Mouse (Mus musculus) embryonic facial prominence, embryonic 14.5 days (tissue): ENCODE results near the gene Exo5. TPM values are rescaled to one million over a fixed set of nuclear protein-coding genes. Genes with fewer than 3 reads are reported as not detected.

Experiments used
- ATAC-seq: fragments of 200-750 bp; cut with Nextera tagmentation; 2 replicates; pipeline ENCODE4 v1.8.0; 2017; ENCODE audit warnings: low read depth, moderate number of reproducible peaks, moderate TSS enrichment
- DNase-seq: peaks from one replicate; pipeline ENCODE4 v3.0.0-alpha.2; 2015; ENCODE audit warnings: low spot score
- H3K27ac ChIP-seq: fragments of 300-500 bp; sonication (generic); replicated peaks from 2 replicates; pipeline ENCODE4 v1.5.1; 2014; ENCODE audit warnings: low read depth, mild to moderate bottlenecking, low read length, moderate library complexity
- H3K27me3 ChIP-seq: fragments of 300-500 bp; sonication (generic); replicated peaks from 2 replicates; pipeline ENCODE4 v1.6.1; 2014; ENCODE audit warnings: low read length; ENCODE audit not compliant: control insufficient read depth, insufficient read depth
- H3K36me3 ChIP-seq: fragments of 300-500 bp; sonication (generic); 2 replicates; pipeline ENCODE4 v1.6.1; 2014; ENCODE audit warnings: low read length, mixed read lengths; ENCODE audit not compliant: control insufficient read depth, insufficient read depth
- H3K4me1 ChIP-seq: fragments of 300-500 bp; sonication (generic); 2 replicates; pipeline ENCODE4 v1.6.1; 2014; ENCODE audit warnings: antibody characterized with exemption, low read length; ENCODE audit not compliant: control insufficient read depth, insufficient read depth
- H3K4me2 ChIP-seq: fragments of 300-500 bp; sonication (generic); 2 replicates; pipeline ENCODE4 v1.6.1; 2014; ENCODE audit warnings: low read depth, mild to moderate bottlenecking, low read length, moderate library complexity, mixed read lengths
- H3K4me3 ChIP-seq: fragments of 300-500 bp; sonication (generic); 2 replicates; pipeline ENCODE4 v1.5.1; 2014; ENCODE audit warnings: low read depth, mild to moderate bottlenecking, low read length
- H3K9ac ChIP-seq: fragments of 300-500 bp; sonication (generic); 2 replicates; pipeline ENCODE4 v1.6.1; 2014; ENCODE audit warnings: low read depth, mild to moderate bottlenecking, low read length, moderate library complexity, mixed read lengths
- H3K9me3 ChIP-seq: fragments of 300-500 bp; sonication (generic); 2 replicates; pipeline ENCODE4 v1.6.1; 2016; ENCODE audit warnings: low read length; ENCODE audit not compliant: control insufficient read depth
- WGBS: fragments of 180-500 bp; shearing (Covaris S2); extraction: QIAGEN DNeasy Blood & Tissue Kit; methylation state at CpG from one replicate; pipeline ENCODE4 v1.1.7; 2014; 5-methylcytosine and 5-hydroxymethylcytosine counted together
- polyA plus RNA-seq: library from polyadenylated mRNA; unstranded; fragments of >200 nt; fragmentation: Nextera tagmentation; extraction: Ambion mirVana; gene quantifications from 2 replicates; pipeline ENCODE4 v1.2.1, GENCODE M21; 2014

Gene Exo5
- polyA plus RNA-seq, 1 experiment from 2014 or later, result 16.7 TPM

DNA sequence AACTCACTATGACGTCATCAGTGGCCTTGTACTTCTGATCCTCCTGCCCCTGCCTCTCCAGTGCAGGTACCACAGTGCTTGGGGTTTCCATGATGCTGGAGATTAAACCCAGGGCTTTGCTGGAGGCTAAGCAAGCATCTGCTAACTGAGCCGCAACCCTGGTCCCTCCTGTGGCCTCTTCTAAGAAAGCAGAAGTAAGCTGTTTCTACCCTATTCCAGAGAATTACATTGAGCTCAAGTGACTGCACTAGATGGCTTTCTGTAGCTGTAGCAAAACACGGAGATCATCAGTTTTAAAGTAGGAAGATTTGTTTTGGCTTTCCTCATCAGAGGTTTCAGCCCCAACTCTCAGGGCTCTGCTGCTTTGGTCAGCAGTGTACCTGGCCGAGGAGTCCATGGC is 10.3 kb downstream of the Exo5 start:
- Histone ChIP-seq H3K9me3 (no peaks in the 10 kb centered on the region), H3K9ac (no peak overlapping the region), H3K27me3 (no peaks in the 10 kb centered on the region), H3K36me3 (no peaks in the 10 kb centered on the region), H3K27ac (no peak overlapping the region), H3K4me3 (no peak overlapping the region), H3K4me2 (no peak overlapping the region), H3K4me1 (no peaks in the 10 kb centered on the region)
- ATAC-seq, result no peak
- WGBS, result 62% methylated on average over 4 of the region's 4 CpGs
- DNase-seq, result no peak

DNA sequence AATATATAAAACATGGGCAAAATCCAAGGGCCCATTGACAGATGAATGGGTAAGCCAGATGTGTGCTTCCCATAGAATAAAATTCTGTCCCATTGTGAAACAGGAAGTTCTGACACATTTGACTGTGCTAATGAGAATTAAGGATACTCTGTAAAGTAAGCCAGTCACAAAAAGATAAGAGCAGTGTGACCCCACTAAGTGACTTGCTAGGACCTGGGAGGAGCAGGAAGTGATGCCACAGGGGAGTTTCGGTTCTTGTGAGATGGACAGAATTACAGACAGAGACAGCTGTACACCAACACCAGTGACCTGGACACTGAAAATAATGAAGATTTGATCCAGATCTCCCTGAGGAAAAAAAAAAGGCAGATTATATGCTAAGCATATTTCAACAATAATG is 11.0 kb downstream of the Exo5 start:
- ATAC-seq (no peak), DNase-seq (no peak)
- 50% methylated on average over 1 of the region's 1 CpGs for WGBS
- H3K4me1 ChIP-seq, result no peaks in the 10 kb centered on the region
- H3K4me3 ChIP-seq, result no peak overlapping the region
- H3K36me3 ChIP-seq, result no peaks in the 10 kb centered on the region
- no peak overlapping the region for H3K4me2 ChIP-seq
- no peak overlapping the region for H3K27ac ChIP-seq
- H3K9ac ChIP-seq, result no peak overlapping the region
- H3K9me3 ChIP-seq, result no peaks in the 10 kb centered on the region
- H3K27me3 ChIP-seq, result 0 out of 2 replicates have a peak, but pooled peaks cover 4% of the 10 kb centered on the region

DNA sequence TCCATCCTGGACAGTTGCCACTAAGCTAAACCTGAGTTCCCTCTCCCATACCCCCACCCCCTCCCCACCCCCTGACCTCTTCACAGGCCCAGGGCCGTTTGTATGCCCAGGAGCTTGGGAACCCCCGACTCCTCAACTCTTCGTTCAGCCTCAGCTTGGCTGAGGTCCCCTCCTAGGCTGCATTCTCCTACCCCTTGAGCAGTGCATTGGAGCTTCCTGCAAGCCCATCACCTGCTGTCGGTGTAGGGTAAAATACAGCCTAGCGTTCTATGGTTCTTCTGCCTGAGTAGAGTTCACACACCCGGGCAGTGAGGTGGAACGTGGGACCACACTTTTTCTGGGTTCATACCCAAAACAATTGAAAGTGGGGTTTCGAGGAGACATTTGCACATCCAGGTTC is 11.4 kb downstream of the Exo5 start:
- H3K9me3 ChIP-seq, result no peaks in the 10 kb centered on the region
- no peaks in the 10 kb centered on the region for H3K4me1 ChIP-seq
- no peak overlapping the region for H3K9ac ChIP-seq
- ATAC-seq, result no peak
- no peak overlapping the region for H3K27ac ChIP-seq
- 66% methylated on average over 8 of the region's 8 CpGs for WGBS
- no peak overlapping the region for H3K4me3 ChIP-seq
- no peaks in the 10 kb centered on the region for H3K36me3 ChIP-seq
- H3K27me3 ChIP-seq, result 0 out of 2 replicates have a peak, but pooled peaks cover 4% of the 10 kb centered on the region
- H3K4me2 ChIP-seq, result no peak overlapping the region
- no peak for DNase-seq

DNA sequence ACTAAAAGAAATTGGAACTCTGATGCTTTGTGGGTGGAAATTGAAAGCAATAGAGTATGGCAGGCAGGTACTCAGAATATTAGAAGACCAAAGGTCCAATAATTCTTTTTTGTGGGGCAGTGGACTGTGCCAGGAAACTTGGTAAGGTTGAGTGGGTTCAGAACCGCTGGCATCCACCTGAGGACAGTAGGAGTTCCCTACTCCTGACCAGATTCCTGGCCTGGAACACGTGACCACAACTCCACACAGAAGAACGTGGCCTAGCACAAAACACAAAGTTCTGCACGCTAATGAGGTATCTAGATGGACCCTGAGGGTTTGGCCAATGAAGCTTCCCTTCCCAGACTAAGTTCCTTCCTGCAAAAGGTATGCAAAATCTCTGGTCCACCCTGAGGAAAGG is 12.0 kb downstream of the Exo5 start:
- Histone ChIP-seq H3K4me1 (no peaks in the 10 kb centered on the region), H3K4me2 (no peak overlapping the region), H3K9me3 (no peaks in the 10 kb centered on the region), H3K27ac (no peak overlapping the region), H3K27me3 (0 out of 2 replicates have a peak, but pooled peaks cover 4% of the 10 kb centered on the region), H3K9ac (no peak overlapping the region), H3K36me3 (no peaks in the 10 kb centered on the region), H3K4me3 (no peak overlapping the region)
- no peak for ATAC-seq
- 47% methylated on average over 4 of the region's 4 CpGs for WGBS
- no peak for DNase-seq

DNA sequence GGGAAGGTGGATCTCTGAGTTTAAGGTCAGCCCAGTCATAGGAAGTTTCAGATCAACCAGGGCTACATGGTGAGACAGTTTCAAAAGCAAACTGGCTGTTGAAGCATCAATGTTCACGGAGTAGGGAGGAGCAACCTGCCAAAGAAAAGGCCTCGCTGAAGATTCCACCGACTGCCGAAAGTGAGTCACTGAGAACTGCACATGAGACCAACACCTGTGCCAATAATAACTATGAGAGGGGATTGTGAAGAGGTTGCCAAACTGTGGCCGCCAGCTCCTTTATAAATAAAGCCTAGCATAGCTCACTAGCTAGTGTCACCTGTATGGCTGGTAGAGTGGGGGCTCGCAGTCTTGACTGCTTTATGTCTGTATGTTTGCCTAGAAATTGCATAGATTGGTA is 13.7 kb downstream of the Exo5 start:
- H3K9ac ChIP-seq, result no peak overlapping the region
- 75% methylated on average over 6 of the region's 6 CpGs for WGBS
- H3K4me3 ChIP-seq, result no peak overlapping the region
- H3K4me1 ChIP-seq, result no peaks in the 10 kb centered on the region
- no peak overlapping the region for H3K27ac ChIP-seq
- no peak overlapping the region for H3K4me2 ChIP-seq
- DNase-seq, result no peak
- 0 out of 2 replicates have a peak, but pooled peaks cover 4% of the 10 kb centered on the region for H3K27me3 ChIP-seq
- no peaks in the 10 kb centered on the region for H3K36me3 ChIP-seq
- no peaks in the 10 kb centered on the region for H3K9me3 ChIP-seq
- no peak for ATAC-seq

DNA sequence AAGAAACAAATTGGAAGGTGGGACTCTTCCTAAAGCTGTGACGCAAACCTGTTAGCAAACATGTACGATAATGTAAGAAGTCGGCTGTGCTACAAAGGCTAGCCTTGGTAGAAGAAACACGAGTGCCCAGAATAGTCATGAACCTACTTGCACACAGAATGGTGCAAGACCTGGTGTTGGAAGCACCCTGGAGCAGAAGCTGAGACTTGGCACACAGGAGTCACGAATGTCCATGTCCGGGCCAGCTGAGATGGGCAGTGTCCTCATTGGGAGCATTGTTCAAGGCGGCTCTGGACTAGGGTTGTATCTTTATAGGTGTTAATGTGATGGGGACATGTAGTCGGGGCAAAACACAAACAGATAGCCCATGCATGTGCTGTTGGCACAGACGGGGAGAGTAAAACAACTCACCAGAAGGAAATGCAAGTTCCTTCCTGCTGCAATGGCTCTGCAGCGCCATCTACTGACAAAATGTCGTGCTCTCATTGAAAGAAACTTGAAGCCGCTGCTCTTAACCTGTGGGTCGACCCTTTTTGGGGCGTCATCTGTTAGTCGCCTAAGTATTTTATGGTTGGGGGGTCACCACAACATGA is 15.2 kb downstream of the Exo5 start:
- H3K4me3 ChIP-seq, result no peak overlapping the region
- no peaks in the 10 kb centered on the region for H3K9me3 ChIP-seq
- H3K4me1 ChIP-seq, result no peaks in the 10 kb centered on the region
- peak overlapping the region; percentile 43; the same call in 1 of the 2 replicates for H3K9ac ChIP-seq
- DNase-seq (peak; percentile 83), ATAC-seq (0 out of 2 replicates have a peak, but pooled peaks have one; percentile 50)
- 0 out of 2 replicates have a peak, but pooled peaks cover 4% of the 10 kb centered on the region for H3K27me3 ChIP-seq
- 32% methylated on average over 15 of the region's 15 CpGs for WGBS
- H3K27ac ChIP-seq, result no peak overlapping the region
- 0 out of 2 replicates have a peak overlapping the region, but pooled peaks have one; percentile 21 for H3K4me2 ChIP-seq
- no peaks in the 10 kb centered on the region for H3K36me3 ChIP-seq

DNA sequence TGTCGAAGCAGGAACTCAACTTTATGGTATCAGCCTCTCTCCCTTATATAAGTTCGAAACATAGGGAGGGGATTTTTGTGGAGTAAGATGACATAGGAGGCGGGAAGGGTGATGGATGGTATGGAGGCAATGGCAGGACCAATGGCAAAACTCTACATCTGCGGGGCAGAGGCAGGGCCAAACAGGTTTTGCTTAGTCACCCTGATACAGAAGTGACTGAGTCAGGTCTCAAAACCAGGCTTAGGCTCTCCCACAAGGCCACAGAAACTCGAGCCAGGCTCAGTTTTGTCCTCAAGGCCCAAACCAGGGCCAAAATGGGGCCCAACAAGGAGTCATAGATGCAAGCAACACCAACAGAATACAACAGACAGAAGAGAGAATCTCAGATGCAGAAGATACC is 19.2 kb downstream of the Exo5 start:
- no peak overlapping the region for H3K4me2 ChIP-seq
- H3K4me3 ChIP-seq, result no peak overlapping the region
- H3K9me3 ChIP-seq, result no peaks in the 10 kb centered on the region
- DNase-seq (no peak), ATAC-seq (no peak)
- 78% methylated on average over 5 of the region's 5 CpGs for WGBS
- H3K36me3 ChIP-seq, result no peaks in the 10 kb centered on the region
- H3K4me1 ChIP-seq, result no peaks in the 10 kb centered on the region
- H3K27me3 ChIP-seq, result 0 out of 2 replicates have a peak, but pooled peaks cover 4% of the 10 kb centered on the region
- no peak overlapping the region for H3K27ac ChIP-seq
- H3K9ac ChIP-seq, result no peak overlapping the region

DNA sequence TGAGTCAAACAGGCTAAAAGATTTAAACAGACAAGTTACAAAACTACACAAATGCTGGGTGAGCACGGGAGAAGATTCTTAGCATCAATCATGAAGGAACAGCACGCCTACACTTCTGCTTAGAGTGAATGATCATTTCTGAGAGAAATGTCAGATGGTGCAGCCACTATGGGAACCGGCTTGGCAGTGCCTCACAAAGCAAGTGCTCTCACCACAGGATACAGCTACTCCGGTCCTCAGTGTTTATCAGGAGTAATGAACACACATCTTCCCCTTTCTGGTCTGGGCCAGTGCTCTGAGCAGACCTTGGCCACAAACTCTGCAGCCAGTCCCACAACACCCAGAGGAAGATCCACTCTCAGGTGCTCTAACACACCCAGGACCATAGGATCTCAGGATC is 20.3 kb downstream of the Exo5 start:
- Histone ChIP-seq H3K36me3 (no peaks in the 10 kb centered on the region), H3K4me2 (no peak overlapping the region), H3K9me3 (no peaks in the 10 kb centered on the region), H3K27me3 (0 out of 2 replicates have a peak, but pooled peaks cover 4% of the 10 kb centered on the region), H3K4me3 (no peak overlapping the region), H3K27ac (no peak overlapping the region), H3K4me1 (no peaks in the 10 kb centered on the region), H3K9ac (no peak overlapping the region)
- no peak for DNase-seq
- no peak for ATAC-seq
- 60% methylated on average over 4 of the region's 4 CpGs for WGBS
